Mouse (Mus musculus): Measurements from ENCODE around the gene Gcdh.

- TF ChIP-seq POLR2A (IDR thresholded peaks at IDR 0.05; ENCODE audit: extremely low read depth, insufficient read depth, low read length) (no peak), CTCF (IDR thresholded peaks at IDR 0.05; ENCODE audit: low read depth, low read length) (no peak)
These were observed 41.1 kb upstream of the Gcdh start for GRCm38 (mm10) chr8:84934860-84935259.

All from liver, adult 2 months (tissue).